Mouse (Mus musculus) forebrain, embryonic 10.5 days (tissue): ENCODE results near the gene Tmem204. TPM values are rescaled to one million over a fixed set of nuclear protein-coding genes. Genes with fewer than 3 reads are reported as not detected.

Experiments used
- DNase-seq: peaks from one replicate; pipeline ENCODE4 v3.0.0-alpha.2; 2017; ENCODE audit warnings: low spot score; ENCODE audit errors: extremely low spot score
- H3K27ac ChIP-seq: fragments of 300-500 bp; sonication (generic); 2 replicates; pipeline ENCODE4 v1.5.1; 2016; ENCODE audit warnings: mild to moderate bottlenecking
- H3K27me3 ChIP-seq: fragments of 300-500 bp; sonication (generic); 2 replicates; pipeline ENCODE4 v1.6.1; 2016; ENCODE audit warnings: mild to moderate bottlenecking; ENCODE audit not compliant: poor library complexity, severe bottlenecking
- H3K36me3 ChIP-seq: fragments of 300-500 bp; sonication (generic); replicated peaks from 2 replicates; pipeline ENCODE4 v1.6.1; 2016; ENCODE audit warnings: mild to moderate bottlenecking, moderate library complexity
- H3K4me1 ChIP-seq: fragments of 300-500 bp; sonication (generic); 2 replicates; pipeline ENCODE4 v1.6.1; 2016
- H3K4me3 ChIP-seq: fragments of 300-500 bp; sonication (generic); 2 replicates; pipeline ENCODE4 v1.5.1; 2016; ENCODE audit warnings: mild to moderate bottlenecking, moderate library complexity
- H3K9me3 ChIP-seq: fragments of 300-500 bp; sonication (generic); 2 replicates; pipeline ENCODE4 v1.6.1; 2016; ENCODE audit warnings: mild to moderate bottlenecking, moderate library complexity
- WGBS: fragments of 180-500 bp; shearing (Covaris S2); methylation state at CpG from one replicate; pipeline ENCODE4 v1.1.7; 2016; 5-methylcytosine and 5-hydroxymethylcytosine counted together
- polyA plus RNA-seq: library from polyadenylated mRNA; unstranded; fragments of >200 nt; fragmentation: Nextera tagmentation; extraction: Ambion mirVana; gene quantifications from 2 replicates; pipeline ENCODE4 v1.2.1, GENCODE M21; 2016

Tmem204 gene
- polyA plus RNA-seq, 1 experiment from 2014 or later: 10.9 TPM

- Histone ChIP-seq H3K4me1 (no peaks in the 10 kb centered on the region), H3K36me3 (peaks cover 46% of the 10 kb centered on the region), H3K27ac (no peak overlapping the region), H3K27me3 (no peaks in the 10 kb centered on the region), H3K4me3 (no peak overlapping the region), H3K9me3 (no peaks in the 10 kb centered on the region)
- no peak for DNase-seq
- WGBS: 88% methylated on average over 6 of the region's 6 CpGs
These were observed 36.2 kb downstream of the Tmem204 start for GRCm38 (mm10) chr17:25047143-25047542.

- H3K4me3 ChIP-seq: no peak overlapping the region
- no peaks in the 10 kb centered on the region for H3K27me3 ChIP-seq
- 93% methylated on average over 4 of the region's 4 CpGs for WGBS
- H3K27ac ChIP-seq: no peak overlapping the region
- H3K4me1 ChIP-seq: no peaks in the 10 kb centered on the region
- DNase-seq: no peak
- H3K36me3 ChIP-seq: peaks cover 37% of the 10 kb centered on the region
- H3K9me3 ChIP-seq: no peaks in the 10 kb centered on the region
These were observed 38.1 kb downstream of the Tmem204 start for GRCm38 (mm10) chr17:25045281-25045680.

- no peaks in the 10 kb centered on the region for H3K27me3 ChIP-seq
- DNase-seq: no peak
- no peak overlapping the region for H3K27ac ChIP-seq
- peaks cover 36% of the 10 kb centered on the region for H3K36me3 ChIP-seq
- H3K9me3 ChIP-seq: no peaks in the 10 kb centered on the region
- no peak overlapping the region for H3K4me3 ChIP-seq
- WGBS: 80% methylated on average over 7 of the region's 7 CpGs
- H3K4me1 ChIP-seq: no peaks in the 10 kb centered on the region
These were observed 38.5 kb downstream of the Tmem204 start for GRCm38 (mm10) chr17:25044879-25045278.

- Histone ChIP-seq H3K9me3 (no peaks in the 10 kb centered on the region), H3K27ac (no peak overlapping the region), H3K27me3 (no peaks in the 10 kb centered on the region), H3K4me3 (no peak overlapping the region), H3K36me3 (peaks cover 70% of the 10 kb centered on the region), H3K4me1 (no peaks in the 10 kb centered on the region)
- DNase-seq: no peak
- 68% methylated on average over 4 of the region's 4 CpGs for whole genome bisulfite sequencing
These were observed 47.2 kb downstream of the Tmem204 start for GRCm38 (mm10) chr17:25036183-25036582.

- peak overlapping the region; percentile 97 for H3K27ac ChIP-seq
- H3K27me3 ChIP-seq: no peaks in the 10 kb centered on the region
- H3K4me1 ChIP-seq: peaks cover 26% of the 10 kb centered on the region
- no peaks in the 10 kb centered on the region for H3K9me3 ChIP-seq
- under 1% methylated on average over 55 of the region's 55 CpGs for WGBS
- peak; percentile 77 for DNase-seq
- H3K36me3 ChIP-seq: peaks cover 37% of the 10 kb centered on the region
- H3K4me3 ChIP-seq: peak overlapping the region; percentile 94
These were observed 66.9 kb downstream of the Tmem204 start for GRCm38 (mm10) chr17:25016292-25017132.

- H3K9me3 ChIP-seq: no peaks in the 10 kb centered on the region
- peak; percentile 98 for DNase-seq
- peaks cover 44% of the 10 kb centered on the region for H3K36me3 ChIP-seq
- H3K4me1 ChIP-seq: peaks cover 26% of the 10 kb centered on the region
- peak within 1 kb of the TSS; percentile 97 for H3K27ac ChIP-seq
- peak within 1 kb of the TSS; percentile 94 for H3K4me3 ChIP-seq
- under 1% methylated on average over 62 of the region's 62 CpGs for WGBS
- H3K27me3 ChIP-seq: no peaks in the 10 kb centered on the region
These were observed 67.6 kb downstream of the Tmem204 start, which contains the start of the genes Cramp1l and Ift140 for GRCm38 (mm10) chr17:25015655-25016291. Gene Cramp1l, minus strand, starts transcription at chr17:25015788. Gene Ift140, plus strand, starts transcription at chr17:25016085.

- Histone ChIP-seq H3K4me3 (peak overlapping the region; percentile 94), H3K9me3 (no peaks in the 10 kb centered on the region), H3K4me1 (peaks cover 26% of the 10 kb centered on the region), H3K27me3 (no peaks in the 10 kb centered on the region), H3K36me3 (peaks cover 45% of the 10 kb centered on the region), H3K27ac (peak overlapping the region; percentile 97)
- peak; percentile 56 for DNase-seq
- WGBS: under 1% methylated on average over 39 of the region's 39 CpGs
These were observed 68.4 kb downstream of the Tmem204 start for GRCm38 (mm10) chr17:25014841-25015570.

- under 1% methylated on average over 81 of the region's 81 CpGs for WGBS
These were observed 69.5 kb downstream of the Tmem204 start for GRCm38 (mm10) chr17:25013606-25014501.

More at GRCm38 (mm10) chr17:25013606-25014501, 69.5 kb downstream of the Tmem204 start:
- Histone ChIP-seq H3K9me3 (no peaks in the 10 kb centered on the region), H3K36me3 (peaks cover 46% of the 10 kb centered on the region), H3K27me3 (no peaks in the 10 kb centered on the region), H3K4me1 (peaks cover 26% of the 10 kb centered on the region), H3K4me3 (peak overlapping the region; percentile 94), H3K27ac (peak overlapping the region; percentile 97)
- peak; percentile 61 for DNase-seq

Other genes with a start within 250 kb of the Tmem204 start
- gene Hagh, start 243.4 kb downstream of the Tmem204 start, polyA plus RNA-seq: 24.5 and 26.4 TPM in 2 replicates
- 16.6 and 19.0 TPM in 2 replicates for gene Fahd1, start 233.2 kb downstream of the Tmem204 start, polyA plus RNA-seq
- 0.17 and 0.36 TPM in 2 replicates for gene Igfals, start 217.6 kb downstream of the Tmem204 start, polyA plus RNA-seq
- gene Nubp2, start 197.2 kb downstream of the Tmem204 start, polyA plus RNA-seq: 81.3 and 82.5 TPM in 2 replicates
- 42.8 and 45.3 TPM in 2 replicates for gene Spsb3, start 196.9 kb downstream of the Tmem204 start, polyA plus RNA-seq
- gene Eme2, start 188.5 kb downstream of the Tmem204 start, polyA plus RNA-seq: 30.3 and 30.4 TPM in 2 replicates
- 100 and 103 TPM in 2 replicates for gene Mrps34, start 188.5 kb downstream of the Tmem204 start, polyA plus RNA-seq
- 50.1 and 51.8 TPM in 2 replicates for gene Nme3, start 187.1 kb downstream of the Tmem204 start, polyA plus RNA-seq
- gene Mapk8ip3, start 146.6 kb downstream of the Tmem204 start, polyA plus RNA-seq: 36.2 and 37.3 TPM in 2 replicates
- gene Jpt2, start 122.9 kb downstream of the Tmem204 start, polyA plus RNA-seq: 502 and 521 TPM in 2 replicates
- gene Cramp1l, start 67.8 kb downstream of the Tmem204 start, polyA plus RNA-seq: 8.1 and 8.4 TPM in 2 replicates
- gene Ift140, start 67.5 kb downstream of the Tmem204 start, polyA plus RNA-seq: 27.0 and 27.4 TPM in 2 replicates
- gene Telo2, start 32.4 kb upstream of the Tmem204 start, polyA plus RNA-seq: 54.6 TPM in 2 replicates
- 0.30 TPM in 1 of 2 replicates, not detected in the other for gene Ptx4, start 37.2 kb upstream of the Tmem204 start, polyA plus RNA-seq
- 24.3 and 24.7 TPM in 2 replicates for gene Clcn7, start 49.8 kb upstream of the Tmem204 start, polyA plus RNA-seq
- gene Ccdc154, start 78.9 kb upstream of the Tmem204 start, polyA plus RNA-seq: not detected in 2 replicates
- gene Gm38655, start 91.9 kb upstream of the Tmem204 start, polyA plus RNA-seq: not detected in 2 replicates
- gene BC003965, start 101.0 kb upstream of the Tmem204 start, polyA plus RNA-seq: 38.7 and 39.0 TPM in 2 replicates
- gene Unkl, start 104.8 kb upstream of the Tmem204 start, polyA plus RNA-seq: 8.0 and 8.3 TPM in 2 replicates
- 57.2 and 60.0 TPM in 2 replicates for gene Gnptg, start 156.5 kb upstream of the Tmem204 start, polyA plus RNA-seq
- 70.2 and 76.1 TPM in 2 replicates for gene Tsr3, start 156.6 kb upstream of the Tmem204 start, polyA plus RNA-seq
- gene Baiap3, start 172.8 kb upstream of the Tmem204 start, polyA plus RNA-seq: 0.53 and 0.59 TPM in 2 replicates
- 919 and 925 TPM in 2 replicates for gene Ube2i, start 191.0 kb upstream of the Tmem204 start, polyA plus RNA-seq
- not detected in 2 replicates for gene Prss34, start 214.8 kb upstream of the Tmem204 start, polyA plus RNA-seq
- not detected in 2 replicates for gene Prss28, start 225.1 kb upstream of the Tmem204 start, polyA plus RNA-seq
- not detected in 2 replicates for gene Prss29, start 235.1 kb upstream of the Tmem204 start, polyA plus RNA-seq